Mouse (Mus musculus) adrenal gland, postnatal 10 days (tissue): ENCODE measurements around the gene Cnbd2. TPM values are rescaled to one million over a fixed set of nuclear protein-coding genes. Genes with fewer than 3 reads are reported as not detected.

Experiments
- microRNA-seq: library from miRNA; unstranded; fragments of <30 nt; microRNA quantifications from one replicate; pipeline ENCODE4 v1.2.0, GENCODE M21; 2021
- total RNA-seq, 2 experiments: library from RNA; stranded (reverse); gene quantifications; 2 replicates each; pipeline ENCODE4 v1.2.3; 2021

Gene Cnbd2
- total RNA-seq, 2 experiments from 2014 or later = 1.5 to 2.0 TPM

Small RNA genes within 50 kb of the gene (microRNA-seq; reads per million reads assigned to microRNA genes)
- gene Gm22758 (not detected), gene Gm22759 (not detected)

Other genes starting within 250 kb of the Cnbd2 start
- 1 to 10 TPM; 4.1 to 4.7 TPM for gene Spag4, start 247.1 kb upstream of the Cnbd2 start, total RNA-seq
- 10 to 100 TPM; 44.4 to 47.5 TPM for gene Cpne1, start 200.3 kb upstream of the Cnbd2 start, total RNA-seq
- gene Rbm12, start 200.3 kb upstream of the Cnbd2 start, total RNA-seq = 10 to 100 TPM; 23.3 to 25.0 TPM
- 10 to 100 TPM; 21.3 to 24.5 TPM for gene Gm28036, start 185.2 kb upstream of the Cnbd2 start, total RNA-seq
- 100 to 1,000 TPM; 406 to 407 TPM for gene Romo1, start 168.3 kb upstream of the Cnbd2 start, total RNA-seq
- 10 to 100 TPM; 72.0 to 78.8 TPM for gene Nfs1, start 168.1 kb upstream of the Cnbd2 start, total RNA-seq
- gene Rbm39, start 132.1 kb upstream of the Cnbd2 start, total RNA-seq = 100 to 1,000 TPM; 286 to 394 TPM
- 10 to 100 TPM; 35.9 to 38.0 TPM for gene Phf20, start 115.8 kb upstream of the Cnbd2 start, total RNA-seq
- 10 to 100 TPM; 96.3 to 98.8 TPM for gene Scand1, start 405 bp downstream of the Cnbd2 start, total RNA-seq
- 10 to 100 TPM; 41.5 to 56.4 TPM for gene Epb41l1, start 108.6 kb downstream of the Cnbd2 start, total RNA-seq
- 10 to 100 TPM; 27.2 TPM for gene Aar2, start 235.3 kb downstream of the Cnbd2 start, total RNA-seq